Mouse (Mus musculus) MEL (cell line): Measurements from ENCODE around the gene Smim27.

ENCODE experiments used
- CHD2 ChIP-seq: IDR thresholded peaks from 2 replicates; pipeline ENCODE4 v1.6.1; 2011; ENCODE audit warnings: low read length, improper control_type of control experiment
- CTCF ChIP-seq, 3 experiments: IDR thresholded peaks in 2 of 3; conservative IDR thresholded peaks in 1 of 3; 2 replicates each; pipeline ENCODE4 v1.5.1; 2011 to 2012; ENCODE audit warnings: low read length in 3 of 3, low read depth in 2 of 3, mild to moderate bottlenecking in 2 of 3, improper control_type of control experiment in 1 of 3, inconsistent platforms in 1 of 3, mixed read lengths in 1 of 3, moderate library complexity in 1 of 3; ENCODE audit not compliant: control insufficient read depth in 1 of 3, insufficient read depth in 1 of 3, poor library complexity in 1 of 3, severe bottlenecking in 1 of 3
- MAX ChIP-seq: IDR thresholded peaks from 2 replicates; pipeline ENCODE4 v1.6.1; 2011; ENCODE audit warnings: low read length, improper control_type of control experiment
- NELFE ChIP-seq: IDR thresholded peaks from 2 replicates; pipeline ENCODE4 v1.6.1; 2011; ENCODE audit warnings: low read depth, low read length, improper control_type of control experiment
- POLR2A ChIP-seq, 2 experiments: IDR thresholded peaks; 2 replicates each; pipeline ENCODE4 v1.6.1; 2011 to 2012; ENCODE audit warnings: low read length in 2 of 2, mild to moderate bottlenecking in 2 of 2, control low read depth in 1 of 2, improper control_type of control experiment in 1 of 2, low read depth in 1 of 2, moderate library complexity in 1 of 2; ENCODE audit not compliant: control insufficient read depth in 1 of 2, insufficient read depth in 1 of 2, poor library complexity in 1 of 2
- USF1 ChIP-seq: IDR thresholded peaks from 2 replicates; pipeline ENCODE4 v1.6.1; 2014; ENCODE audit warnings: low read depth, mild to moderate bottlenecking, inconsistent platforms, low read length, improper control_type of control experiment, moderate library complexity
- ZKSCAN1 ChIP-seq: IDR thresholded peaks from 2 replicates; pipeline ENCODE4 v1.6.1; 2012; ENCODE audit warnings: low read depth, mild to moderate bottlenecking, inconsistent platforms, low read length, improper control_type of control experiment, moderate library complexity
- ZNF384 ChIP-seq: IDR thresholded peaks from 2 replicates; pipeline ENCODE4 v1.6.1; 2012; ENCODE audit warnings: low read depth, mild to moderate bottlenecking, inconsistent platforms, low read length, improper control_type of control experiment

- TF ChIP-seq NELFE, result no peak
- TF ChIP-seq ZKSCAN1, result no peak
- TF ChIP-seq USF1, result no peak
- TF ChIP-seq CHD2, result no peak
- no peak for TF ChIP-seq POLR2A (IDR thresholded peaks at IDR 0.05; ENCODE audit: control insufficient read depth in 1 of 2, insufficient read depth in 1 of 2, low read depth in 1 of 2, low read length in 2 of 2, poor library complexity in 1 of 2)
- TF ChIP-seq ZNF384, result no peak
- no peak for TF ChIP-seq CTCF (IDR thresholded peaks at IDR 0.05 in 2 of 3, conservative IDR thresholded peaks at IDR 0.05 in 1 of 3; ENCODE audit: control insufficient read depth in 1 of 3, insufficient read depth in 1 of 3, low read depth in 2 of 3, low read length in 3 of 3, poor library complexity in 1 of 3, severe bottlenecking in 1 of 3)
- TF ChIP-seq MAX, result no peak
Measured at GRCm38 (mm10) chr4:40227886-40228285, 41.5 kb upstream of the Smim27 start.
